Mouse (Mus musculus) embryo, embryonic 10.5 days (tissue): ENCODE data around the gene Itch.
"Not testable (repeated sequence)": the region's sequence is repeated elsewhere in the genome, so short reads cannot be mapped to it uniquely, and the experiment has no call there.

Source experiments
- DNase-seq: peaks from one replicate; pipeline ENCODE4 v3.0.0-alpha.2; 2015; ENCODE audit warnings: low spot score

Gene Itch

GRCm38 (mm10) chr2:155149296-155149695 lies 16.0 kb downstream of the Itch start:
- DNase-seq = not testable (repeated sequence)

- peak; percentile 59 for DNase-seq
Measured at GRCm38 (mm10) chr2:155207419-155207818, 74.1 kb downstream of the Itch start.

DNA sequence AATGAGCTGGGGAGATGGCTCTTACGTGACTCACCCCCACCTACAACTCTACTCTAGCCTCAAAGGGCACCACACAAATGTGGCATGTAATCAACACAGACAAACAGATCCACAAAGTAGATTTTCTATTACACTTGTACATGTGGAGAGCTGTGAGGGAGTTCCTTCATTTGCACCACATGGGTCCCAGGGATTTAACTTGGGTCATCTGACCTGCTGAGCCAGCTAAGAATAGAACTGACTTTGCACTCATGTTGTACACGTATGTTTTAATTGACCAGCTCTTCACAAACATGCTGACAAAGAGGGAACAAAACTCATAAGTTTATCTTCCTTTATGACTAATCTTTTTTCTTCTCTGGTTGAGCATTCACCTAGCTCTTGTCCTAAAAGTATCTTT lies 89.8 kb downstream of the Itch start:
- no peak for DNase-seq

GRCm38 (mm10) chr2:155224721-155225120 lies 91.4 kb downstream of the Itch start:
- no peak for DNase-seq

DNA sequence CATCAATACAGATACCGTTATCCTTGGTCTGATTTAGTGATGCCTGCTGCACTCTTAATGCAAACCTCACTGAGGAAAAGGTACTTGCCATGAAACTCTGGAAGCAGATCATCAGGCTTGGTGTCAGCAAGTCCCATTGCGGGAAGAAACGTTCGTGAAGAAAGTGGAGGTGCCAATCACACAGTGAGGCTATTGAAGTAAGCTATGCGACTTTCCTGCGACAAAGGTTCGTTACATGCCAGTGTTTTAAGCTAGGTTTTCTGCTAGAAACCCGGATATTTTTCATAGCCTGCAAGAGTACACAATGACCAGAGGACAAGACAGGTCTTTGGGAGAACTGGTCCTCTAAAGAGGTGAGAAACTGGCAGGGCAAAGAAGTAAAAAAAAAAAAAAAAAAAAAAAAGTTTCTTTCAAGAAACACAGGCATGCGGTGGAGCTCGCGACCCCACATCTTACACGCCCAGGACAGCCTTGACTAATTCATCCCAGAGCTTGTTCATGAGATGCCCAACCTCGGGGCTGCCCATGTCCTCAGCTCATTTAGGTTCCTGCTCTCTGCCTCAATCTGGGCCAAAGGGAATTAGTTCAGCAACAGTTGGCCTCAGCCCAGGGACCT lies 102.5 kb downstream of the Itch start:
- peak; percentile 50 for DNase-seq

- peak; percentile 99 for DNase-seq
Measured at GRCm38 (mm10) chr2:155236362-155236992, 103.2 kb downstream of the Itch start, which contains the start of gene Dynlrb1. TSS of gene Dynlrb1 (plus strand) at chr2:155236533.

DNA sequence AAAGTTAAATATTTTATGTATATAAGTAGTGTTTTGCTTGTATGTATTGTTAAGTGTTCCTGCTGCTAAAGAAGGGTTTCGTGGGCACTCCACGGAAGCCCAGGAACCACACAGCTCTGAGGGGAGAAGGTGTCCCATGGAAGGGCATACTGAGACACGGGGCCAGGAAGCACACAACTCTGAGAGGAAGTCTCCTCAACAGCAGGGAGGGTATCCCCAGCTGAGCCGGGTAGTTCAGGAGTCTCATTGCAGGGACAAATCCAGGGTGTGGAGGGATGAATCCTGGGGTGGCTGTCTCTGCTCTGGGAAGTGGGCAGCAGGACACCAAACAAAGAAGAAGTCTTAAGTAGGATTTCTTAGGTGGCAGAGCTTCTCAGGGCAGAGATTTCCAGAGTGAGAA lies 104.0 kb downstream of the Itch start:
- DNase-seq = no peak

DNA sequence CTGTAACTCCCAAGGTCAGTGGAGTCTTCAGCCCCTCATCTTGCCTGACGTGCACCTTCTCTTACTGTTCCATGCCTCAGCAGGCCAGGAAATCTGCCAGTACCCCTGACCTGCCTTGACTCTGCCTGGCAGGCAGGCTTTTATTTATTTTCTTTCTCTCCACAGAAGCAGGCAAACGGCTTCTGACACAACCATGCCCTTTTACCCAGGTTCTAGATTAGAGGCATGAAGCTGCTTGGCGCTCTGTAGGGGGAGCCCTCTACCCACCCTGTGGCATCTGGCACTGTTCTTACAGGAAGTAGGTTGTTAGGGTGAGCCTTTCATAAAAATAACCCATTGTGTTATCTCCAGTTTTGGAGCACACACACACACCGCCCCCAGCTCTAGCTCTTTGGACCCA lies 107.6 kb downstream of the Itch start:
- DNase-seq = no peak

- DNase-seq = no peak
Measured at GRCm38 (mm10) chr2:155242296-155242855, 109.1 kb downstream of the Itch start.

GRCm38 (mm10) chr2:155246231-155246630 lies 112.9 kb downstream of the Itch start:
- no peak for DNase-seq

DNA sequence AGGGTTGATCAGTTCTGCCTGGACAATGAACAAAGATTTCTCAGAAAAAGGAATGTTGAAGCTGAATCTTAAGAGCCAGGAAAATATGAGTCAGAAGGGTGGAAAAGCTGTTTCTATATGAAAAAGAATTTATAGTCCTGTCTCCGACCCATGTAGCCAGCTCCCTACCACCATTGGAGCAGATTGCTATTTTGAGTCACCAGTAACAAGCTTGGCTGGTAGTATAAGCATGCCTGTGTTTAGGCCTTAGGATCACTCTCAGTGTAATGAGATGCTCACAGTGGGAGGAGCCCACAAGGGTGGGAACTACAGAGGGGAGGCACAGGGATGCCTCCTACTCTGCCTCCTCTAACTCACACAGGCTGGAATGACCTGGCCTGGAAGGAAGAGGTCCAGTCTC lies 114.9 kb downstream of the Itch start:
- DNase-seq = no peak

- DNase-seq = no peak
Measured at GRCm38 (mm10) chr2:155248718-155249117, 115.4 kb downstream of the Itch start.

DNA sequence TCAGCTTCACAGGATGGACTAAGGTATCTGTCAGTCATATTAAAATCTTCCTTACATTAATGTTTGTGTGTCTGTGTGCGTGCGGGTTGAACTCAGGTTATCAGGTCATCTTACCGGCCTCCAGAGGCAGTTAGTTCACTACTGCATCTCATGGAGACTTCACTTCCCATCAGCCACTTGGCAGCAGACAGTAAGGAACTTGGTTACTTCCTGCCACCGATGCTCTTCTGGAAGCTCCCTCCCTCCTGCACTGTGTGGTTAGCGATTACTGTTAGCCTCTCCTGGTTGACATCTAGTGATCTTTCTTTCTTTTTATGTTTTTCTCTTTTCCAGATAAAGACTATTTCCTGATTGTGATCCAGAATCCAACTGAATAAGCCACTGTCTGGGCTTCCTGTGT lies 116.3 kb downstream of the Itch start:
- no peak for DNase-seq

GRCm38 (mm10) chr2:155265526-155265925 lies 132.2 kb downstream of the Itch start:
- no peak for DNase-seq

GRCm38 (mm10) chr2:155266896-155267295 lies 133.6 kb downstream of the Itch start:
- no peak for DNase-seq

GRCm38 (mm10) chr2:155271957-155272356 lies 138.6 kb downstream of the Itch start:
- DNase-seq = peak; percentile 17

DNA sequence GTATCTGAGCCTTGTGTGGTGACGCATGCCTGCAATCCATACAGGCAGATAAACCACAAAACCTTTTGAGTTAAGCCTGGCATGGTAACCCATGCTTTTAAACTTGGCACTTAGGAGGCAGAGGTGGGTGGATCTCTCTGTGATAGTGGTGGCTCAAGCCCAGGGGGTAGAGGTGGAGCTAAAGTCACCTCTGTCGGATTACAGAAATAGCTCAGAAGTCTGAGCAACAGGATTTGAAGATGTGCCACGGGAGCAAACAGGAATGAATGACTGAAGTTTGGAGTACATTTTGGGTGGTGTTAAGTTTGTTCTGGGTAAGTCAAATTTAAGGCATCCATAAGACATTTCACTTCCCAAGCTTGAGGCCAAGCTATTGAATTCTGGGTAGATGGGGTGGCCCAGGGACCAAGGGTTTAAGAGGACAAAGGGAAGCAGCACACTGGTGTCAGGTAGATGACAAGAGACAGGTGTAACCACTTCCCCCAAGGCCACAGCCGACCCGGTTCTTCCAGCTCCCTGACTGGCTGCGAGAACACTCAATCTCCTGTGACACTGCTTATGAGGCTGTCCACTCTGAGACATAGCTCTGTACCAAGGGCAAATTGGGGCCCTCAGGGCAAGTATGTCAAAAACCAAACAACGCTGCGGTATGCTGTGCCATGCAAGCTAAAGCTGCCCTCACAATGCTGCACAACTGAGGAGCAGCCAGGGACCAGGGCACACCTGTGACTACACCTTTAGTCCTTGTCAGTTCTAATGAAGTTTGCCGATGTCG lies 139.3 kb downstream of the Itch start:
- DNase-seq = no peak

DNA sequence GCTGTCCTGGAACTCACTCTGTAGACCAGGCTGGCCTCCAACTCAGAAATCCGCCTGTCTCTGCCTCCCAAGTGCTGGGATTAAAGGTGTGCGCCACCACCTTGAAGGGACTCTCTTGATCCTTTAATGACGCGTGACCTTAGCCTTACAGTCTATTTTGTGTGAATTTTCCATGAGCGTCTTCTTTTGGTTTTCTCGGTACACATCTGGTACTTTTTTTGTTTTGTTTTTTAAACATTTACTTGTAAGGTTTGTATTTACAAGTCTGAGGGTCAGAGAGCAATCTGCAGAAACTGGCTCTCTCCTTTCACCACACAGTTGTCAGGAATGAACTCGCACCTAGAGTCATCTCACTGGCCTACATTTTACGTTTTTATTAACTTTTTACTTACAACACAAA lies 140.3 kb downstream of the Itch start:
- DNase-seq = no peak

- peak; percentile 95 for DNase-seq
Measured at GRCm38 (mm10) chr2:155276195-155276594, 142.9 kb downstream of the Itch start, which contains the start of gene Map1lc3a. TSS of gene Map1lc3a (plus strand) at chr2:155276297.
